Comparison of ENCODE assay signal across 11 mouse cellular contexts in the genomic region with DNA sequence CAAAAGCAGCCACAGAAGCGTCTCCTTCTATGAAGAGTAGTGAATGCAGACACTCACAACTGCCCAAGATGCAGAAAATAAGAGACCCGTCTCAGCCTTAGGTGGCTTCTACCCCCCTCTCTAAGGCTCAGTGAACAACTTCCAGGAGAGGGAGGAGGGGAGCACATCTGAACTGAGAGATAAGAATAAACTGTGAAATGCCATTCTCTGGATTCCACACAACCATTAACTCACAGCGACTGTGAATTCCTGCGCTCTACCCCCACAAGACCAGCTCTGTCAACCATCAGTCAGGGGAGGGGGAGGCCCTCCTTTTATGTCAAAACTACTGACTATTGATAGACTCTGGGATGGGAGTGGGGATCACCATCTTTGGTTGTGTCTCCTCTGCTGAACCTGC. TPM values are rescaled to one million over a fixed set of nuclear protein-coding genes. Genes with fewer than 3 reads are reported as not detected.
DNase-seq lines count a peak whose midpoint lies in the region; ATAC-seq and TF ChIP-seq lines count a peak whose summit lies in the region.
"Had no signal": no experiment of that assay in that cellular context is flagged by ENCODE, and none has a peak within 500 bp of the region (broad histone marks: within the 10 kb centered on the region; RNA-seq: fewer than 3 reads in every experiment).

No protein-coding gene starts in this region.

- TF ChIP-seq CTCF in heart, adult 2 months (IDR thresholded peaks at IDR 0.05): no peak

- no peak overlapping the region for H3K4me2 ChIP-seq in liver, embryonic 11.5 days
- no peak overlapping the region for H3K4me2 ChIP-seq in embryonic facial prominence, embryonic 12.5 days (replicated peaks)
- no peak overlapping the region for H3K4me2 ChIP-seq in midbrain, embryonic 14.5 days (ENCODE audit: low read length)
- H3K4me2 ChIP-seq: hindbrain, embryonic 15.5 days had no signal

- DNase-seq in heart, embryonic 10.5 days (ENCODE audit: low spot score): peak; percentile 82
- DNase-seq in heart, adult 2 months: no peak
- no peak for DNase-seq in liver, embryonic 11.5 days (ENCODE audit: low spot score)
- DNase-seq in liver: no peak
- peak; percentile 24 for DNase-seq in midbrain, embryonic 14.5 days
- DNase-seq in left cerebral cortex, adult 11 months (ENCODE audit: low spot score): no peak
- no peak for DNase-seq in urinary bladder, adult 2 months (ENCODE audit: low spot score)
- DNase-seq: forebrain, postnatal 0 days had no signal

- ATAC-seq in liver, embryonic 11.5 days (replicated peaks; ENCODE audit: low FRiP score): peak; percentile 38; the same call in 1 of the 2 replicates
- no peak for ATAC-seq in embryonic facial prominence, embryonic 12.5 days (ENCODE audit: insufficient number of reproducible peaks, insufficient read depth, low FRiP score, low TSS enrichment)
- no peak for ATAC-seq in midbrain, embryonic 14.5 days (ENCODE audit: low FRiP score, low TSS enrichment)
- ATAC-seq: forebrain, postnatal 0 days had no signal

- no peaks in the 10 kb centered on the region for H3K27me3 ChIP-seq in heart, embryonic 10.5 days (ENCODE audit: insufficient read depth, poor library complexity, severe bottlenecking)
- H3K27me3 ChIP-seq in heart, adult 2 months (ENCODE audit: control insufficient read depth, insufficient read depth, low read length): no peaks in the 10 kb centered on the region
- no peaks in the 10 kb centered on the region for H3K27me3 ChIP-seq in liver, embryonic 11.5 days (replicated peaks; ENCODE audit: control insufficient read depth, insufficient read depth, low read length)
- H3K27me3 ChIP-seq in embryonic facial prominence, embryonic 12.5 days: no peaks in the 10 kb centered on the region
- no peaks in the 10 kb centered on the region for H3K27me3 ChIP-seq in midbrain, embryonic 14.5 days (ENCODE audit: control insufficient read depth, insufficient read depth, low read length)
- H3K27me3 ChIP-seq: hindbrain, embryonic 15.5 days; megakaryocyte, embryonic 14.5 days had no signal

- no peaks in the 10 kb centered on the region for H3K79me2 ChIP-seq in heart, adult 2 months (replicated peaks; ENCODE audit: control insufficient read depth, insufficient read depth, low read length)

- TF ChIP-seq EP300 in heart, adult 2 months (IDR thresholded peaks at IDR 0.05; ENCODE audit: insufficient read depth, low read depth, low read length): no peak

- peak overlapping the region; percentile 87 for H3K27ac ChIP-seq in heart, embryonic 10.5 days
- no peak overlapping the region for H3K27ac ChIP-seq in heart, adult 2 months
- H3K27ac ChIP-seq in liver, embryonic 11.5 days (ENCODE audit: low read depth, low read length): peak overlapping the region; percentile 56
- H3K27ac ChIP-seq in embryonic facial prominence, embryonic 12.5 days: peak overlapping the region; percentile 76
- H3K27ac ChIP-seq in midbrain, embryonic 14.5 days (replicated peaks; ENCODE audit: low read depth, low read length): peak overlapping the region; percentile 60
- H3K27ac ChIP-seq: hindbrain, embryonic 15.5 days had no signal

- TF ChIP-seq POLR2A in heart, adult 2 months (IDR thresholded peaks at IDR 0.05; ENCODE audit: insufficient read depth, low read depth, low read length): no peak

- peaks cover 51% of the 10 kb centered on the region for H3K4me1 ChIP-seq in heart, embryonic 10.5 days
- no peaks in the 10 kb centered on the region; the same call in 1 of the 2 replicates for H3K4me1 ChIP-seq in heart, adult 2 months (ENCODE audit: control insufficient read depth, insufficient read depth, low read length)
- H3K4me1 ChIP-seq in liver, embryonic 11.5 days (replicated peaks; ENCODE audit: control insufficient read depth, insufficient read depth, low read length): peaks cover 7% of the 10 kb centered on the region
- peaks cover 28% of the 10 kb centered on the region for H3K4me1 ChIP-seq in embryonic facial prominence, embryonic 12.5 days
- peaks cover 8% of the 10 kb centered on the region; the same call in 1 of the 2 replicates for H3K4me1 ChIP-seq in midbrain, embryonic 14.5 days (ENCODE audit: control insufficient read depth, insufficient read depth, low read length)
- H3K4me1 ChIP-seq: megakaryocyte, embryonic 14.5 days had no signal

- no peaks in the 10 kb centered on the region for H3K9me3 ChIP-seq in heart, embryonic 10.5 days
- no peaks in the 10 kb centered on the region for H3K9me3 ChIP-seq in liver, embryonic 11.5 days (ENCODE audit: control insufficient read depth, low read length)
- H3K9me3 ChIP-seq in embryonic facial prominence, embryonic 12.5 days: no peaks in the 10 kb centered on the region
- H3K9me3 ChIP-seq in midbrain, embryonic 14.5 days (ENCODE audit: control insufficient read depth, low read length): no peaks in the 10 kb centered on the region
- H3K9me3 ChIP-seq: hindbrain, embryonic 15.5 days had no signal

- peak overlapping the region; percentile 32 for H3K4me3 ChIP-seq in heart, embryonic 10.5 days
- H3K4me3 ChIP-seq in heart, adult 2 months: no peak overlapping the region
- H3K4me3 ChIP-seq in liver, embryonic 11.5 days (ENCODE audit: low read depth, low read length): no peak overlapping the region
- no peak overlapping the region for H3K4me3 ChIP-seq in embryonic facial prominence, embryonic 12.5 days
- H3K4me3 ChIP-seq in midbrain, embryonic 14.5 days (replicated peaks; ENCODE audit: low read depth, low read length): no peak overlapping the region
- H3K4me3 ChIP-seq: hindbrain, embryonic 15.5 days; megakaryocyte, embryonic 14.5 days had no signal

- intact Hi-C loops in heart, adult 2 months (cut with DNase I): no loop called here

- H3K36me3 ChIP-seq in heart, embryonic 10.5 days: no peaks in the 10 kb centered on the region
- H3K36me3 ChIP-seq in heart, adult 2 months (ENCODE audit: control insufficient read depth, insufficient read depth, low read length): no peaks in the 10 kb centered on the region
- no peaks in the 10 kb centered on the region for H3K36me3 ChIP-seq in liver, embryonic 11.5 days (ENCODE audit: control insufficient read depth, insufficient read depth, low read length)
- H3K36me3 ChIP-seq in embryonic facial prominence, embryonic 12.5 days: no peaks in the 10 kb centered on the region
- no peaks in the 10 kb centered on the region for H3K36me3 ChIP-seq in midbrain, embryonic 14.5 days (ENCODE audit: control insufficient read depth, insufficient read depth, low read length)
- H3K36me3 ChIP-seq: hindbrain, embryonic 15.5 days had no signal

- H3K9ac ChIP-seq in heart, adult 2 months (ENCODE audit: low read depth, low read length): no peak overlapping the region
- no peak overlapping the region for H3K9ac ChIP-seq in liver, embryonic 11.5 days (ENCODE audit: low read depth, low read length)
- H3K9ac ChIP-seq in embryonic facial prominence, embryonic 12.5 days: no peak overlapping the region
- H3K9ac ChIP-seq in midbrain, embryonic 14.5 days (replicated peaks; ENCODE audit: low read length): no peak overlapping the region
- H3K9ac ChIP-seq: forebrain, postnatal 0 days; hindbrain, embryonic 15.5 days had no signal

- 7% methylated on average over 4 of the region's 4 CpGs for WGBS in heart, embryonic 10.5 days
- 29% methylated on average over 4 of the region's 4 CpGs for WGBS in heart, adult 2 months
- WGBS in liver, embryonic 11.5 days: 14% methylated on average over 4 of the region's 4 CpGs
- WGBS in embryonic facial prominence, embryonic 12.5 days: 33% methylated on average over 4 of the region's 4 CpGs
- 61% methylated on average over 4 of the region's 4 CpGs for WGBS in midbrain, embryonic 14.5 days

RNA-seq across cellular contexts. Expression of a gene that starts 47.3 kb away (rescaled TPM):
- 11.4 and 20.7 TPM in 2 replicates for polyA plus RNA-seq in heart, embryonic 10.5 days (2016; fragmentation: Nextera tagmentation; extraction: Ambion mirVana)
- under 1 TPM in 1 of 2 experiments, not detected in 1; 0.11 TPM for total RNA-seq in heart, adult 2 months (2021)
- polyA plus RNA-seq in heart, adult 2 months (2012; rRNA removed): 0.16 and 0.26 TPM in 2 replicates
- polyA plus RNA-seq in liver, embryonic 11.5 days (2014; fragmentation: Nextera tagmentation; extraction: Ambion mirVana): 9.9 and 10.4 TPM in 2 replicates
- polyA plus RNA-seq in embryonic facial prominence, embryonic 12.5 days (2016; fragmentation: Nextera tagmentation; extraction: Ambion mirVana): 16.2 and 19.2 TPM in 2 replicates
- polyA plus RNA-seq in midbrain, embryonic 14.5 days (2014; fragmentation: Nextera tagmentation; extraction: Ambion mirVana): 31.6 and 35.0 TPM in 2 replicates
- polyA plus RNA-seq in urinary bladder, adult 2 months (2012; rRNA removed): 0.78 and 0.84 TPM in 2 replicates

RNA-seq across cellular contexts. Expression of a gene that starts 47.5 kb away (rescaled TPM):
- polyA plus RNA-seq in heart, embryonic 10.5 days (2016; fragmentation: Nextera tagmentation; extraction: Ambion mirVana): 198 and 307 TPM in 2 replicates
- 1 to 10 TPM; 5.9 to 8.0 TPM for total RNA-seq in heart, adult 2 months (2021)
- polyA plus RNA-seq in heart, adult 2 months (2012; rRNA removed): 4.3 and 8.2 TPM in 2 replicates
- 181 and 193 TPM in 2 replicates for polyA plus RNA-seq in liver, embryonic 11.5 days (2014; fragmentation: Nextera tagmentation; extraction: Ambion mirVana)
- polyA plus RNA-seq in embryonic facial prominence, embryonic 12.5 days (2016; fragmentation: Nextera tagmentation; extraction: Ambion mirVana): 264 and 269 TPM in 2 replicates
- polyA plus RNA-seq in midbrain, embryonic 14.5 days (2014; fragmentation: Nextera tagmentation; extraction: Ambion mirVana): 74.3 and 99.0 TPM in 2 replicates
- 34.1 and 38.6 TPM in 2 replicates for polyA plus RNA-seq in urinary bladder, adult 2 months (2012; rRNA removed)

Comparison
In these comparisons a context has a peak if more than half of its experiments do, and no peak if none do; other contexts are left out.
1. DNase-seq: peak in heart, embryonic 10.5 days (single experiment) and midbrain, embryonic 14.5 days (single experiment); none in heart, adult 2 months (0 of 2), liver, embryonic 11.5 days (single experiment), liver (single experiment), left cerebral cortex, adult 11 months (single experiment) and urinary bladder, adult 2 months (single experiment).